Mouse (Mus musculus): Measurements from ENCODE around the gene Gal3st3. TPM values are rescaled to one million over a fixed set of nuclear protein-coding genes. Genes with fewer than 3 reads are reported as not detected.

Gal3st3 gene
- polyA plus RNA-seq, 1 experiment from 2014 or later = 3.1 TPM

DNA sequence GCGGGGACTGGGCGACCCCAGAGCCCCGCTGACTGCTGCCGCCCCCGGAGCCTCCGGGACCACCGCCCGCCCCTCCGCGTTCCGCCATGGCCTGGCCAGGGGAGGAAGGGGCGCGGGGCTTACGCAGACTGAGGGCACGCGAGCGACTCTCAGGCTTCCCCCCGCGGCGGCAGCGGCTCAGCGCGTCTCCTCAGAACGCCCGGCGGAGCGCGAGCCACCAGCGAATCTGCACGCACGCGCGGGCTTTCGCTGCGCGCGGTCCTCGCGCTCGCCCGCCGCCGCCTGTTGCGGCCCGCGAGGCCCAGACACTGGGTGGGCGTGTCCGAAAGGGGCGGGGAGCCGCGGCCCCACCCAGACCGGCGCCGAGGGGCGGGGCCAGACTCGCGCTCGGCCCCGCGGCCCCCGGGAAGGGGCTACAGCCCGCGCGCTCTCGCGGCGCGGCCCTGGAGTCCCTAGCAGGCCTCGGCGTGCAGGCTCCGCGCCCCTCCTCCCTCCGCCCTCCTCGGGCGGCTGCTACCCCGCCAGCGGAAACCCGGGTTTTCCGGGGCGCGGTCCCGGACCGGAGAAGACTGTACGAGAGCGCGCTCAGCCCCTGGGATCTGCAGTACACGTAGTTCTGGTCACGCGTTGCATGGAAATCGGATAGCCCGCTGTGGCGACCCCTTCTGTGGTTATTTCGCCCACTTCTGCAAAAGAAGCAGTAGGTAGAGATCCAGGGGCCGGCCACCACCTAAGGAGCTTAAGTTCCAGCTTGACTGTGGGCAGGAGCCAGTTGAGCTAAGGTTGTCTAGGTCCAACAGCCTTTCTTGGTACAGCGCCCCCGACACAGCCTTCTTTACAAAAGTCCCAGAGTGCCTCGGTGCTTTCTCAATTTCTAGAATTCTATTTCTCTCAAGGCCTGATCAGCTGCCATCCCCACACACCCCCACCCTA, 25.1 kb upstream of the Gal3st3 start, which contains the start of gene Pacs1:
TSS of gene Pacs1 (minus strand) at position 319 of the 933 bp plus-strand sequence.
- WGBS = 1% methylated on average over 52 of the region's 97 CpGs
- peak; percentile 91 for ATAC-seq (ENCODE audit: insufficient number of reproducible peaks, insufficient read depth, low FRiP score, low read depth)
- Histone ChIP-seq H3K4me1 (ENCODE audit: control insufficient read depth, insufficient read depth, low read length) (peaks cover 20% of the 10 kb centered on the region; the same call in 1 of the 2 replicates), H3K27me3 (ENCODE audit: control insufficient read depth, insufficient read depth, low read length) (no peaks in the 10 kb centered on the region), H3K4me2 (replicated peaks; ENCODE audit: low read depth, low read length) (peak within 1 kb of the TSS; percentile 62), H3K4me3 (ENCODE audit: low read depth, low read length) (peak within 1 kb of the TSS; percentile 81), H3K9ac (replicated peaks; ENCODE audit: low read depth, low read length) (peak within 1 kb of the TSS; percentile 92), H3K36me3 (ENCODE audit: control insufficient read depth, insufficient read depth, low read length) (peaks cover 32% of the 10 kb centered on the region), H3K9me3 (ENCODE audit: control insufficient read depth, low read depth, low read length) (no peaks in the 10 kb centered on the region), H3K27ac (ENCODE audit: low read length) (peak within 1 kb of the TSS; percentile 93)

DNA sequence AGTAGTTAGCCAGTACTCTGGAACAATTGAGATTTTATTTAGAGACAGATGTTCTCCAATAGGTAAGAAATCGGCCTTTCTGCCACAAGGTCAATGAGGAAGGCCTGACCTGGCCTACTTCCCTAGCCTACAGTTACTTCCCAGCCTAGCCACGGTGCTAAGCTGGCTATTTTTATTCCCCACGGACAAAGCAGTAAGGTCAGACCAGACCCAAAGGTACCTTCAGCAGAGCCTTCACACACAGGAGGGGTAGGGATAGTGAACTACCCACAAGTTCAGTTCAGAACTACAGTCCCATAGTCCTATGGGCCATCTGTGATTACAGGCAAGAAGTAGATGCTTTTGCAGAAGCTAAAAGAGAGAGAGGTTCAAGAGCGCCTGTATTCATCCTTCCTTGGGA, 24.2 kb upstream of the Gal3st3 start:
- Histone ChIP-seq H3K9ac (replicated peaks; ENCODE audit: low read depth, low read length) (peak overlapping the region; percentile 92; the same call in 1 of the 2 replicates), H3K36me3 (ENCODE audit: control insufficient read depth, insufficient read depth, low read length) (peaks cover 38% of the 10 kb centered on the region), H3K9me3 (ENCODE audit: control insufficient read depth, low read depth, low read length) (no peaks in the 10 kb centered on the region), H3K27ac (ENCODE audit: low read length) (peak overlapping the region; percentile 93; the same call in 1 of the 2 replicates), H3K4me2 (replicated peaks; ENCODE audit: low read depth, low read length) (no peak overlapping the region), H3K4me3 (ENCODE audit: low read depth, low read length) (no peak overlapping the region), H3K27me3 (ENCODE audit: control insufficient read depth, insufficient read depth, low read length) (no peaks in the 10 kb centered on the region), H3K4me1 (ENCODE audit: control insufficient read depth, insufficient read depth, low read length) (peaks cover 16% of the 10 kb centered on the region; the same call in 1 of the 2 replicates)
- 71% methylated on average over 4 of the region's 4 CpGs for WGBS
- ATAC-seq (ENCODE audit: insufficient number of reproducible peaks, insufficient read depth, low FRiP score, low read depth) = no peak

DNA sequence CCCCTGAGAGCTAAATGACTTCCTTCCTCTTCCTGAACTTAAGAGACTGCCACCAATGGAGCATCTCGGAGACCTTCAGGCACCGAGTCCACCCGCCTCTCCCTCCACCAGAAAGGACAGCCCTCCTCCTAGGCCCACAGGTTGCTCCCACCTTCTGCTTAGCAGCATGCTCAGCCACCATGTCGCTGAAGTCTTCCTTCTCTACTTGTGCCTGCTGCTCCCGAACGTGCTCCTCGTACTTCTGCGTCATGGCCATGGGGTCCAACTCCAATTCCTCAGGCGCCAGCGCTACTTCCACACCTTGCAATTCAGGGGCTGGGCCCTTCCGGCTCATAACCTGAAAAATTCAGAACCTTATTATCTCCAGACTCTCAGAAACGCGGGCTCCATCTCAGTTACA, 23.5 kb upstream of the Gal3st3 start:
- Histone ChIP-seq H3K9me3 (ENCODE audit: control insufficient read depth, low read depth, low read length) (no peaks in the 10 kb centered on the region), H3K4me2 (replicated peaks; ENCODE audit: low read depth, low read length) (no peak overlapping the region), H3K27me3 (ENCODE audit: control insufficient read depth, insufficient read depth, low read length) (no peaks in the 10 kb centered on the region), H3K4me3 (ENCODE audit: low read depth, low read length) (no peak overlapping the region), H3K27ac (ENCODE audit: low read length) (no peak overlapping the region), H3K36me3 (ENCODE audit: control insufficient read depth, insufficient read depth, low read length) (peaks cover 44% of the 10 kb centered on the region), H3K9ac (replicated peaks; ENCODE audit: low read depth, low read length) (no peak overlapping the region), H3K4me1 (ENCODE audit: control insufficient read depth, insufficient read depth, low read length) (peaks cover 16% of the 10 kb centered on the region; the same call in 1 of the 2 replicates)
- ATAC-seq (ENCODE audit: insufficient number of reproducible peaks, insufficient read depth, low FRiP score, low read depth) = no peak
- WGBS = 95% methylated on average over 13 of the region's 13 CpGs

DNA sequence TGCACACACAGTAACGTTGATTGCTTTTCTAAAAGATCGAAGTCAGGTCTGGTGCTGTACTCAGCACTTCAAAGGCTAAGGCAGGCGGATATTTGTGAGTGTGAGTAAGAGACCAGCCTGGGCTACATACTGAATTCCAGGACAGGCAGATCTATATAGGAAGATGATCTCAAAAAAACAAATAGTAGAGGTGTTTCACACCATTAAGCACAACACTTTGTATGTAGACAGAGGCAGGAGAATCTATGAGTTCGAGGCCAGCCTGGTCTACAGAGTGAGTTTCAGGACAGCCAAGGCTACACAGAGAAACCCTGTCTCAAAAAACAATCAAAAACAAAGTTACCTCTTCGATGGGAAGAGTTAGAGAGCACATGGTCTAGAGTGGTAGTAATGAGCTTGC, 22.4 kb upstream of the Gal3st3 start:
- Histone ChIP-seq H3K4me2 (replicated peaks; ENCODE audit: low read depth, low read length) (no peak overlapping the region), H3K27me3 (ENCODE audit: control insufficient read depth, insufficient read depth, low read length) (no peaks in the 10 kb centered on the region), H3K36me3 (ENCODE audit: control insufficient read depth, insufficient read depth, low read length) (peaks cover 49% of the 10 kb centered on the region), H3K27ac (ENCODE audit: low read length) (no peak overlapping the region), H3K9me3 (ENCODE audit: control insufficient read depth, low read depth, low read length) (no peaks in the 10 kb centered on the region), H3K9ac (replicated peaks; ENCODE audit: low read depth, low read length) (no peak overlapping the region), H3K4me1 (ENCODE audit: control insufficient read depth, insufficient read depth, low read length) (peaks cover 16% of the 10 kb centered on the region; the same call in 1 of the 2 replicates), H3K4me3 (ENCODE audit: low read depth, low read length) (no peak overlapping the region)
- no peak for ATAC-seq (ENCODE audit: insufficient number of reproducible peaks, insufficient read depth, low FRiP score, low read depth)
- 93% methylated on average over 5 of the region's 5 CpGs for WGBS

DNA sequence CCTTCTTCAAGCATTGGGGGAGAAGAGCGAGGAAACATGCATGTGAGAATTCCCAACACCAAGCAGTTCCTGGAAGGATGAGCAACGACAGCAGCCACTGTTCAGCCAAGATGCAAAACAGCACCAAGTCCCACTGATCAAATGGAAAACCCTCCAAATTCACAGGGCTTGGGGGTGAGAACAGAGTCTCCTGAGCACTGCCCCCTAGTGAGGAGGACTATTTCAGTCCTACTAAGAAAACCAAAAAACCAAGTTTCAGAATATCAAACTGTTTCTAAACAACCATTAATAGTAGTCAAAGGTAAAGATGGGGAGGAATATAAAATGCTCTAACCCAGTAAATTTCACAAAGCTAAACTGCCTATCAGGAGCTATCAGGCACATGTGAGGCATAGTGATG, 21.6 kb upstream of the Gal3st3 start:
- peaks cover 51% of the 10 kb centered on the region for H3K36me3 ChIP-seq (ENCODE audit: control insufficient read depth, insufficient read depth, low read length)
- ATAC-seq (ENCODE audit: insufficient number of reproducible peaks, insufficient read depth, low FRiP score, low read depth) = no peak

DNA sequence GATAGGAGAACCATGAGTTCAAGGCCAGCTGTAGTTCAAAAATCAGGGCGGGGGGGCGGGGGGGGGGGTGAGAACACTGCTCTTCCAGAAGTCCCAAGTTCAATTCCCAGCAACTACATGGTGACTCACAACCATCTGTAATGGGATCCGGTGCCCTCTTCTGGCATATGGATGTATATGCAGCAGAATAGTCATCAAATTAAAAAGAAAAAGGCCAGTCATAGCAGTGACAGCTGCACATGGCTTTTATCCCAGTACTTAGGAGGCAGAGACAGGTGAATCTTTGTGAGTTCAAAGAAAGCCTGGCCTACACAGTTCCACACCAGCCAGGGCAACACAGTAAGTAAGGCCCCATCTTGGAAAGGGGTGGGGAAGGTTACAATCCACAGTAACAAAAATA, 21.0 kb upstream of the Gal3st3 start:
- Histone ChIP-seq H3K27me3 (ENCODE audit: control insufficient read depth, insufficient read depth, low read length) (no peaks in the 10 kb centered on the region), H3K9ac (replicated peaks; ENCODE audit: low read depth, low read length) (no peak overlapping the region), H3K4me3 (ENCODE audit: low read depth, low read length) (no peak overlapping the region), H3K27ac (ENCODE audit: low read length) (no peak overlapping the region), H3K4me1 (ENCODE audit: control insufficient read depth, insufficient read depth, low read length) (peaks cover 6% of the 10 kb centered on the region; the same call in 1 of the 2 replicates), H3K4me2 (replicated peaks; ENCODE audit: low read depth, low read length) (no peak overlapping the region), H3K9me3 (ENCODE audit: control insufficient read depth, low read depth, low read length) (no peaks in the 10 kb centered on the region), H3K36me3 (ENCODE audit: control insufficient read depth, insufficient read depth, low read length) (peaks cover 51% of the 10 kb centered on the region)
- WGBS = 96% methylated on average over 3 of the region's 3 CpGs
- ATAC-seq (ENCODE audit: insufficient number of reproducible peaks, insufficient read depth, low FRiP score, low read depth) = no peak

More for the DNA sequence above, 21.6 kb upstream of the Gal3st3 start:
- WGBS = 95% methylated on average over 2 of the region's 2 CpGs
- Histone ChIP-seq H3K27me3 (ENCODE audit: control insufficient read depth, insufficient read depth, low read length) (no peaks in the 10 kb centered on the region), H3K4me3 (ENCODE audit: low read depth, low read length) (no peak overlapping the region), H3K4me2 (replicated peaks; ENCODE audit: low read depth, low read length) (no peak overlapping the region), H3K9ac (replicated peaks; ENCODE audit: low read depth, low read length) (no peak overlapping the region), H3K9me3 (ENCODE audit: control insufficient read depth, low read depth, low read length) (no peaks in the 10 kb centered on the region), H3K27ac (ENCODE audit: low read length) (no peak overlapping the region), H3K4me1 (ENCODE audit: control insufficient read depth, insufficient read depth, low read length) (peaks cover 12% of the 10 kb centered on the region; the same call in 1 of the 2 replicates)

DNA sequence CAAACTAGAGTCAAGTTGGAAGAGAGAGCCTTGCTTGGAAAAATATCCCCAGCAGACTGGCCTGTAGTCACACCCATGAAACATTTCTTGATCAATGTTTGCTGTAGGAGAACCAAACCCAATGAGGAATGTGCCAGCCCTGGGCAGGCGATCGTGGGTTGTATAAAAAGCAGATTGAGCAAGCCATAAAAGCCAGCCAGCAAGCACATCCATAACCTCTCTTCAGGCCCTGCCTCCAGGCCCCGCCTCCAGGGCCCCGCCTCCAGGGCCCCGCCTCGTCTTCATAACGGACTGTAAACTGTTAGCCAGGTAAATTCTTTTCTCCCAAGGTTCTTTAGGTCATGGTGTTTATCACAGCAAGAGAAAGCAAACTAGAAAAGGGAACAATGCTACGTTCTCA, 19.8 kb upstream of the Gal3st3 start:
- no peak for ATAC-seq (ENCODE audit: insufficient number of reproducible peaks, insufficient read depth, low FRiP score, low read depth)
- H3K4me1 ChIP-seq (ENCODE audit: control insufficient read depth, insufficient read depth, low read length) = peaks cover 5% of the 10 kb centered on the region; the same call in 1 of the 2 replicates
- no peak overlapping the region for H3K27ac ChIP-seq (ENCODE audit: low read length)
- no peak overlapping the region for H3K4me2 ChIP-seq (replicated peaks; ENCODE audit: low read depth, low read length)
- peaks cover 59% of the 10 kb centered on the region for H3K36me3 ChIP-seq (ENCODE audit: control insufficient read depth, insufficient read depth, low read length)
- no peak overlapping the region for H3K9ac ChIP-seq (replicated peaks; ENCODE audit: low read depth, low read length)
- 74% methylated on average over 8 of the region's 8 CpGs for WGBS
- no peaks in the 10 kb centered on the region for H3K9me3 ChIP-seq (ENCODE audit: control insufficient read depth, low read depth, low read length)
- no peak overlapping the region for H3K4me3 ChIP-seq (ENCODE audit: low read depth, low read length)
- H3K27me3 ChIP-seq (ENCODE audit: control insufficient read depth, insufficient read depth, low read length) = no peaks in the 10 kb centered on the region

DNA sequence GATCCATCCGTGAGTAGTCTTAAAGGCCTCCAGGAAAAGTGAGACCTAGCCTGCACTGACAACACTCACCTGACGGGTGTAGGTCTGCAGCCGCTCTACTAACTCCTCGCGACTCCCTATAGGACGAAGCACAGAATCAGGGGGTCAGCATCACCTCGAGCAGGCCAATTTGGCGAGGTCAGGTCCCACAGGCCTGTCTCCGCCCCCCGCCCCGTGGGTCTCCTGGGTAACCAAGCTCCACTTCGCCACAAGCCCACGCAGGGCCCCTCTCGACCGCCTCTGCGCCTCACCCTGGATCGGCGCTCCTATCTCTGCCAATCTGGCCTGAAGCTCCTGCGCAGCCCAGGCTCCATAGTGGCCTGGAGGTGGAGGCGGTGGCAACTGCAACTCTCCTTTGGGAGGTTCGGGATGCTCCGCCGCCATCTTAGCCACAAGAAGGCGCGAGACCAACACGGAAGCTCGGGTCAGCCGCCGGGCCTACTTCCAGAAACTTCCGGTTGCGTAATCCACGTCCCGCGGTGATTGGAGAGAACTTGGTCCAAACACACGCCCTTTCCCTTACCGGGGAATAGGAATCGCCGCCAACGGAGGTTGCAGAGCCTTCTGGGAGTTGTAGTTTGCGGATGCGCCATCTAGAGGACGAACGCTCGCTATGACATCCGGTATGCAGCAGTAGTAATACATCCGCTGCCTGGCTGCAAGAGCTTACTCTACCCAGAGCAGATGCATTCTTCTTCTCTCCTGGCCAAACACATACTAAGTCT, 3.0 kb upstream of the Gal3st3 start, which contains the start of gene Sf3b2:
TSS of gene Sf3b2 (minus strand) at position 484 of the 764 bp plus-strand sequence.
- H3K4me2 ChIP-seq (replicated peaks; ENCODE audit: low read depth, low read length) = peak within 1 kb of the TSS; percentile 81
- peaks cover 23% of the 10 kb centered on the region; the same call in 1 of the 2 replicates for H3K4me1 ChIP-seq (ENCODE audit: control insufficient read depth, insufficient read depth, low read length)
- H3K9me3 ChIP-seq (ENCODE audit: control insufficient read depth, low read depth, low read length) = no peaks in the 10 kb centered on the region
- H3K27me3 ChIP-seq (ENCODE audit: control insufficient read depth, insufficient read depth, low read length) = no peaks in the 10 kb centered on the region
- peak within 1 kb of the TSS; percentile 91 for H3K27ac ChIP-seq (ENCODE audit: low read length)
- H3K4me3 ChIP-seq (ENCODE audit: low read depth, low read length) = peak within 1 kb of the TSS; percentile 78
- H3K9ac ChIP-seq (replicated peaks; ENCODE audit: low read depth, low read length) = peak within 1 kb of the TSS; percentile 79
- WGBS = under 1% methylated on average over 46 of the region's 46 CpGs
- peaks cover 32% of the 10 kb centered on the region for H3K36me3 ChIP-seq (ENCODE audit: control insufficient read depth, insufficient read depth, low read length)
- ATAC-seq (ENCODE audit: insufficient number of reproducible peaks, insufficient read depth, low FRiP score, low read depth) = peak; percentile 97

All from stomach, embryonic 14.5 days (tissue).